Mouse (Mus musculus) heart, postnatal 0 days (tissue): ENCODE data around the gene Ncor2.

Source experiments
- CTCF ChIP-seq: IDR thresholded peaks from 2 replicates; pipeline ENCODE4 v1.5.1; 2016; ENCODE audit warnings: antibody characterized with exemption, control low read depth, low read depth
- EP300 ChIP-seq: IDR thresholded peaks from 2 replicates; pipeline ENCODE4 v1.6.1; 2016; ENCODE audit warnings: antibody characterized with exemption, low read depth

- TF ChIP-seq EP300 (no peak), CTCF (no peak)
Measured at GRCm38 (mm10) chr5:125015066-125015465, 164.0 kb downstream of the Ncor2 start.
